ENCODE assay signal across 26 mouse cellular contexts in genomic region chr8:81223872-81224271, GRCm38 (mm10).
"Had no signal": no experiment of that assay in that cellular context is flagged by ENCODE, and none has a peak within 500 bp of the region (broad histone marks: within the 10 kb centered on the region; RNA-seq: fewer than 3 reads in every experiment).

No protein-coding gene starts in this region.

- H3K4me2 ChIP-seq: heart, embryonic 11.5 days; heart, embryonic 13.5 days; heart, embryonic 15.5 days; hindbrain, embryonic 14.5 days; intestine, embryonic 15.5 days; limb, embryonic 12.5 days; liver, embryonic 11.5 days; liver, embryonic 13.5 days; liver, embryonic 15.5 days had no signal

- H3K27ac ChIP-seq: heart, adult 2 months; heart, embryonic 13.5 days; heart, embryonic 15.5 days; hindbrain, embryonic 14.5 days; intestine, embryonic 15.5 days; layer of hippocampus, adult 2 months; left cerebral cortex, adult 2 months; limb, embryonic 10.5 days; limb, embryonic 12.5 days; liver, embryonic 13.5 days; liver, embryonic 15.5 days had no signal

- H3K4me3 ChIP-seq: heart, adult 2 months; heart, embryonic 13.5 days; heart, embryonic 15.5 days; intestine, embryonic 15.5 days; layer of hippocampus, adult 2 months; left cerebral cortex, adult 2 months; limb, embryonic 10.5 days; limb, embryonic 12.5 days; liver, embryonic 13.5 days; liver, embryonic 15.5 days had no signal

- H3K4me1 ChIP-seq: intestine, embryonic 15.5 days; limb, embryonic 10.5 days; limb, embryonic 12.5 days; liver, embryonic 13.5 days; liver, embryonic 15.5 days had no signal

- H3K9me3 ChIP-seq: heart, embryonic 13.5 days; heart, embryonic 15.5 days; intestine, embryonic 15.5 days; limb, embryonic 10.5 days; limb, embryonic 12.5 days; liver, embryonic 13.5 days; liver, embryonic 15.5 days had no signal

- ATAC-seq: hindbrain, embryonic 16.5 days; inflammation-experienced regulatory T-cells, adult 6 months; intestine, embryonic 15.5 days; intestine, postnatal 0 days had no signal

- H3K27me3 ChIP-seq: heart, embryonic 13.5 days; heart, embryonic 15.5 days; intestine, embryonic 15.5 days; limb, embryonic 12.5 days; liver, embryonic 13.5 days; liver, embryonic 15.5 days had no signal

- H3K36me3 ChIP-seq: heart, embryonic 13.5 days; heart, embryonic 15.5 days; intestine, embryonic 15.5 days; limb, embryonic 10.5 days; limb, embryonic 12.5 days; liver, embryonic 13.5 days; liver, embryonic 15.5 days had no signal

- H3K9ac ChIP-seq: heart, embryonic 13.5 days; heart, embryonic 15.5 days; hindbrain, embryonic 14.5 days; intestine, embryonic 15.5 days; limb, embryonic 12.5 days; liver, embryonic 13.5 days; liver, embryonic 15.5 days had no signal

- DNase-seq: gastrocnemius, postnatal 14 days; gastrocnemius, postnatal 36 days; heart, adult 11 months; heart, adult 2 months; heart, postnatal 14 days; heart, postnatal 36 days; kidney, adult 18-20 months; kidney, postnatal 10 days; kidney, postnatal 25 days; kidney, postnatal 4 days; liver; liver, embryonic 13.5 days had no signal
